In the genomic region with DNA sequence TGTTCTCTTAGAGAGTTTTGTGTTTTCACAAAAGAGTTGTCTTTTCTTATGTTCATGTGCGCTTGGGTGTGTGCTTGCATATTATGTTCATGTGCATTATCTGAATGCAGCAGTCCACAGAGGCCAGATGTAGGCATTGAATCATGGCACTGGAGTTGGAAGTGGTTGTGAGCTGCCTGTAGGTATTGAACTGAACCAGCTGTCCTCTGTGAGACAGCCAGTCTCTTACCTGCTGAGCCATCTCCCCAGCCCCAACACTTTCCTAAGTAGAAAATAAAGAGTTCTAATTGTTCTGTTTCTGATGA, we compare ENCODE assay signal across 28 mouse cellular contexts. TPM values are rescaled to one million over a fixed set of nuclear protein-coding genes. Genes with fewer than 3 reads are reported as not detected.
DNase-seq lines count a peak whose midpoint lies in the region; ATAC-seq lines count a peak whose summit lies in the region.
"Had no signal": no experiment of that assay in that cellular context is flagged by ENCODE, and none has a peak within 500 bp of the region (broad histone marks: within the 10 kb centered on the region; RNA-seq: fewer than 3 reads in every experiment).

No protein-coding gene starts in this region.

- H3K27me3 ChIP-seq in liver, embryonic 12.5 days (replicated peaks), result no peaks in the 10 kb centered on the region
- H3K27me3 ChIP-seq: embryonic facial prominence, embryonic 15.5 days; heart, embryonic 13.5 days; neural tube, embryonic 15.5 days had no signal

- peak overlapping the region; percentile 69 for H3K27ac ChIP-seq in liver, embryonic 12.5 days
- H3K27ac ChIP-seq: embryonic facial prominence, embryonic 15.5 days; forebrain, embryonic 10.5 days; heart, embryonic 13.5 days; hindbrain, postnatal 0 days; left cerebral cortex, adult 2 months; midbrain, embryonic 10.5 days; neural tube, embryonic 15.5 days had no signal

- peak overlapping the region; percentile 15; the same call in 1 of the 2 replicates for H3K9ac ChIP-seq in liver, embryonic 12.5 days
- H3K9ac ChIP-seq: embryonic facial prominence, embryonic 15.5 days; forebrain, postnatal 0 days; heart, embryonic 13.5 days; neural tube, embryonic 15.5 days had no signal

- H3K36me3 ChIP-seq in liver, embryonic 12.5 days, result peaks cover 79% of the 10 kb centered on the region

- peaks cover 20% of the 10 kb centered on the region for H3K4me1 ChIP-seq in liver, embryonic 12.5 days
- H3K4me1 ChIP-seq: embryonic facial prominence, embryonic 15.5 days; forebrain, embryonic 10.5 days; midbrain, embryonic 10.5 days; neural tube, embryonic 15.5 days had no signal

- WGBS in liver, embryonic 12.5 days (ENCODE audit: insufficient replicate concordance), result 66% methylated on average over 1 of the region's 1 CpGs

- peak; percentile 12 for DNase-seq in testis, postnatal 10 days (ENCODE audit: low spot score)
- DNase-seq in testis, postnatal 14 days (ENCODE audit: low spot score), result no peak
- DNase-seq in T-cell, adult 2 months (ENCODE audit: low spot score), result peak; percentile 4
- DNase-seq in layer of hippocampus, adult 9-10 months (ENCODE audit: low spot score), result no peak
- DNase-seq in layer of hippocampus, adult 18-20 months (ENCODE audit: low spot score in 2 of 2), result no peak
- DNase-seq in cerebellum, postnatal 36 days, result no peak
- DNase-seq: adrenal gland, postnatal 36 days; cerebellum, adult 11 months; cerebellum, postnatal 14 days; forebrain, postnatal 0 days; gastrocnemius, postnatal 14 days; heart, adult 18-20 months; heart, postnatal 14 days; kidney, postnatal 25 days; layer of hippocampus, adult 9-11 months; lung, postnatal 4 days; right cerebral cortex, adult 18-20 months; right cerebral cortex, postnatal 4 days had no signal

- no peaks in the 10 kb centered on the region for H3K9me3 ChIP-seq in liver, embryonic 12.5 days (replicated peaks)
- H3K9me3 ChIP-seq: embryonic facial prominence, embryonic 15.5 days; forebrain, embryonic 10.5 days; heart, embryonic 13.5 days; midbrain, embryonic 10.5 days; neural tube, embryonic 15.5 days had no signal

- peak; percentile 38 for ATAC-seq in liver, embryonic 12.5 days
- ATAC-seq in megakaryocyte progenitor cell, adult 5-6 weeks (replicated peaks; ENCODE audit: poor library complexity), result peak; percentile 59
- ATAC-seq: forebrain, postnatal 0 days; hindbrain, postnatal 0 days; intestine, postnatal 0 days had no signal

- peak overlapping the region; percentile 40 for H3K4me2 ChIP-seq in liver, embryonic 12.5 days
- H3K4me2 ChIP-seq: embryonic facial prominence, embryonic 15.5 days; heart, embryonic 13.5 days; neural tube, embryonic 15.5 days had no signal

- H3K4me3 ChIP-seq in liver, embryonic 12.5 days, result no peak overlapping the region
- H3K4me3 ChIP-seq: embryonic facial prominence, embryonic 15.5 days; forebrain, embryonic 10.5 days; heart, embryonic 13.5 days; left cerebral cortex, adult 2 months; midbrain, embryonic 10.5 days; neural tube, embryonic 15.5 days had no signal

RNA-seq across cellular contexts. Expression of a gene that starts 32.6 kb away (rescaled TPM):
- 17.9 and 18.5 TPM in 2 replicates for polyA plus RNA-seq in liver, embryonic 12.5 days (2016; fragmentation: Nextera tagmentation; extraction: Ambion mirVana)
- total RNA-seq in megakaryocyte progenitor cell, adult 5-6 weeks (2015), result 39.1 and 39.8 TPM in 2 replicates
- total RNA-seq in megakaryocyte progenitor cell, adult 5-6 weeks (2017), result 22.2 and 30.3 TPM in 2 replicates
- 1 to 10 TPM; 8.4 to 9.3 TPM for total RNA-seq in layer of hippocampus, adult 18-20 months (2021)

Comparison
In these comparisons a context has a peak if more than half of its experiments do, and no peak if none do; other contexts are left out.
1. DNase-seq: peak in testis, postnatal 10 days (single experiment) and T-cell, adult 2 months (single experiment); none in testis, postnatal 14 days (single experiment), layer of hippocampus, adult 9-10 months (single experiment), layer of hippocampus, adult 18-20 months (0 of 2) and cerebellum, postnatal 36 days (0 of 2).